Mouse (Mus musculus) G1E (cell line): Measurements from ENCODE around the gene Tsnaxip1. TPM values are rescaled to one million over a fixed set of nuclear protein-coding genes. Genes with fewer than 3 reads are reported as not detected.

ENCODE experiments used
- ATAC-seq: 2 replicates; pipeline ENCODE4 v1.8.0; 2016; ENCODE audit warnings: mild to moderate bottlenecking; ENCODE audit not compliant: insufficient number of reproducible peaks, poor library complexity, low FRiP score, severe bottlenecking; ENCODE audit errors: extremely low read depth
- DNase-seq: peaks from one replicate; pipeline ENCODE4 v3.0.0; 2012; ENCODE audit warnings: low spot score
- H3K27me3 ChIP-seq: 2 replicates; pipeline ENCODE4 v1.6.1; 2012; ENCODE audit warnings: mild to moderate bottlenecking, low read length, inconsistent platforms; ENCODE audit not compliant: insufficient read depth
- H3K36me3 ChIP-seq: replicated peaks from 2 replicates; pipeline ENCODE3; 2012; ENCODE audit warnings: mild to moderate bottlenecking, inconsistent platforms
- H3K4me1 ChIP-seq: 2 replicates; pipeline ENCODE4 v1.6.1; 2012; ENCODE audit warnings: low read depth, low read length, inconsistent platforms, mixed read lengths; ENCODE audit not compliant: insufficient read depth
- H3K4me3 ChIP-seq: 2 replicates; pipeline ENCODE4 v1.5.1; 2012; ENCODE audit warnings: low read depth, mild to moderate bottlenecking, inconsistent platforms, low read length, moderate library complexity, mixed read lengths
- H3K9me3 ChIP-seq: replicated peaks from 2 replicates; pipeline ENCODE4 v1.6.1; 2012; ENCODE audit warnings: inconsistent platforms
- CTCF ChIP-seq: IDR thresholded peaks from 2 replicates; pipeline ENCODE4 v1.5.1; 2012; ENCODE audit warnings: low read depth, low read length, inconsistent platforms, mixed read lengths
- GATA1 ChIP-seq: IDR thresholded peaks from 2 replicates; pipeline ENCODE4 v1.6.1; 2012; ENCODE audit warnings: borderline replicate concordance, low read length, inconsistent platforms, mixed read lengths
- GATA2 ChIP-seq: IDR thresholded peaks from 2 replicates; pipeline ENCODE4 v1.6.1; 2012; ENCODE audit warnings: low read depth, low read length, inconsistent platforms, borderline replicate concordance
- POLR2AphosphoS5 ChIP-seq: IDR thresholded peaks from 2 replicates; pipeline ENCODE4 v1.6.1; 2012; ENCODE audit warnings: low read depth, low read length, inconsistent platforms; ENCODE audit not compliant: insufficient replicate concordance
- TAL1 ChIP-seq: conservative IDR thresholded peaks from 2 replicates; pipeline ENCODE4 v1.6.1; 2012; ENCODE audit warnings: low read depth, low read length, inconsistent platforms, mixed read lengths
- polyA plus RNA-seq: library from polyadenylated mRNA; stranded (reverse); fragments of >175 nt; gene quantifications from 2 replicates; pipeline ENCODE4 v1.2.3, GENCODE M21; 2012
- total RNA-seq, 2 experiments: library from RNA; stranded (forward) in 1 of 2; stranded (reverse) in 1 of 2; fragments of 200-1000 nt in 1 of 2; fragments of >200 nt in 1 of 2; fragmentation: Nextera tagmentation in 1 of 2; gene quantifications; 2 replicates each; pipeline ENCODE4 v1.2.3; 2014 to 2017

Tsnaxip1 gene
- total and polyA plus RNA-seq, 3 experiments = 0.16 TPM; not detected in 2

DNA sequence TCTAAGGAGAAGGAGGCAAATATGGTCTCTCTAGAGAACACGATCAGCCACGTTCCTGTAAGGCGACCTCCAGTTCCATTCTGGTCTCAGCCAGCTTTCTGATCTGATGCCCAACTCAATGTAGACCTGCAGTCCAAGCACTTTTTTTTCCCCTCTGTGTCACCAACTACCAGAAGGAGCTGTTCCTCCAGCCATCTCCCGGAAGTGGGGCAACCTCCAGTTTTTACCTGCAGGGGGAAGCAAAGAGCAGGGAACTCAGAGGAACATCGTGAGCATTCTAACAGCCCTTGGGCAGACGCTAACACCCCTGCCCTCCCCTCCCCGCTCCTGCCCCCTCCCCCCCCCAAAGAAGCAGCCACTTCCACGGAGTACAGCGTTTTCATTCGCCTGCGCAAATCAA, 7.8 kb downstream of the Tsnaxip1 start:
- ATAC-seq (peak; percentile 63), DNase-seq (peak; percentile 31)
- H3K4me1 ChIP-seq = peaks cover 31% of the 10 kb centered on the region
- H3K27me3 ChIP-seq = peaks cover 3% of the 10 kb centered on the region; the same call in 1 of the 2 replicates
- no peak overlapping the region; the same call in 1 of the 2 replicates for H3K4me3 ChIP-seq
- H3K9me3 ChIP-seq = no peaks in the 10 kb centered on the region
- TF ChIP-seq POLR2AphosphoS5 (no peak), CTCF (peak; percentile 45)
- H3K36me3 ChIP-seq = no peaks in the 10 kb centered on the region

DNA sequence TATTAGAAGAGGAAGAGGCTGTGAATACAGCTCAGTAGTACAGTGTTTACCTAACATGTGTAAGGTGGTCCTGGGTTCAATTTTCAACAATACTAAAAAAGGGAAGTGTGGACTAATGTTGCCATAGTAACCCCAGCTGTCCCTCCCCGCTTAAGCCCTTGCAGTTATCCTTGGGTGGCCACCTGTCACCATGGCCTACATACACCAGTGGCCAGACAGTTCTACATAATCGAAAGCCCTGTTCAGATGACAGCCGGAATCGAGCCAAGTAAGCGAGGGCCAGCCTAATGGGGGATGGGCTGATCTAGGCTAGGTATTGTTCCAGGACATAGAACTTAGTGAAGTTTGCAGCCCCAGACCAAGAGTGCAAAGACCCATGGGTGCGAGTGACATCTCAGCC, 9.5 kb downstream of the Tsnaxip1 start:
- ATAC-seq = no peak
- H3K4me3 ChIP-seq = no peak overlapping the region

DNA sequence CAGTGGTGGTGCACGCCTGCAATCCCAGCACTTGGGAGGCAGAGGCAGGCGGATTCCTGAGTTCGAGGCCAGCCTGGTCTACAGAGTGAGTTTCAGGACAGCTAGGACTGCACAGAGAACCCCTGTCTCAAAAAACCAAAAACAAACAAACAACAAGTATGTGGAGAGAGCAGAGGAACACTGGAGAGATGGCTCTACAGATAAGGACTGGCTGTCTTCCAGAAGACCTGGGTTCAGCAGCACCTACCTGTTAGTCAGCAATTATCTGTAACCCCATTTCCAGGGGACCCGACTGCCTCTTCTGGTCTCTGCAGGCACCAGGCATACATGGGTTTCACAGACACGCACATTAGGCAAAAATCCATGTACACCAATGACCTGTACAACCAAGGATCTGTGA, 11.7 kb downstream of the Tsnaxip1 start:
- H3K36me3 ChIP-seq = peaks cover 24% of the 10 kb centered on the region
- DNase-seq (no peak), ATAC-seq (no peak)
- H3K4me1 ChIP-seq = peaks cover 31% of the 10 kb centered on the region
- no peak overlapping the region for H3K4me3 ChIP-seq
- H3K27me3 ChIP-seq = no peaks in the 10 kb centered on the region
- 0 out of 2 replicates have a peak, but pooled peaks cover 4% of the 10 kb centered on the region for H3K9me3 ChIP-seq
- TF ChIP-seq TAL1 = no peak
- TF ChIP-seq POLR2AphosphoS5 = no peak
- TF ChIP-seq CTCF = no peak
- TF ChIP-seq GATA2 = no peak
- no peak for TF ChIP-seq GATA1

More for the DNA sequence above, 9.5 kb downstream of the Tsnaxip1 start:
- peaks cover 3% of the 10 kb centered on the region; the same call in 1 of the 2 replicates for H3K27me3 ChIP-seq
- H3K9me3 ChIP-seq = 0 out of 2 replicates have a peak, but pooled peaks cover 4% of the 10 kb centered on the region
- TF ChIP-seq POLR2AphosphoS5 (no peak), GATA1 (no peak), TAL1 (no peak), CTCF (no peak), GATA2 (no peak)
- DNase-seq = no peak
- peaks cover 11% of the 10 kb centered on the region for H3K36me3 ChIP-seq
- peaks cover 31% of the 10 kb centered on the region for H3K4me1 ChIP-seq

DNA sequence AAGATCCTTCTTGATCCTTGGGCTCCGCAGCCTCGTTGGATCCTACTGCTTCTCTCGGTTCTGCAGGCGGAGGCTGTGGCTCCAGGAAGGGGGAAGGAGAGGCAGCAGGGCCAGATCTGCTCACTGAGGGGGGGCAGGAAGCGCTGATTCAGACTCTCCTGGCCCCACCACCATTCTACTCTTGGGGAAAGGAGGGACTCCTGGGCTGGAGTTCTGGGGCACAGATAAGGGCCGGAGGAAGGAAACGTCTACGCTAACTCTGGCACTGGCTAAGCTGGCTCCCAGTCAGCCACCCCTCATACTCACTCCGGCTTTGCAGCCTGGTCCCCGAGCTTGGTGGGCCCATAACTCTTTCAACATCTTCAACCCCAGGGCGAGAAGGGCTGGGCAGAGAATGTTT, 19.1 kb downstream of the Tsnaxip1 start:
- H3K27me3 ChIP-seq = no peaks in the 10 kb centered on the region
- TF ChIP-seq TAL1 (no peak), CTCF (no peak), GATA2 (no peak), POLR2AphosphoS5 (no peak), GATA1 (no peak)
- DNase-seq = no peak
- peaks cover 12% of the 10 kb centered on the region for H3K4me1 ChIP-seq
- no peak for ATAC-seq
- H3K36me3 ChIP-seq = peaks cover 75% of the 10 kb centered on the region
- no peaks in the 10 kb centered on the region for H3K9me3 ChIP-seq
- H3K4me3 ChIP-seq = no peak overlapping the region

DNA sequence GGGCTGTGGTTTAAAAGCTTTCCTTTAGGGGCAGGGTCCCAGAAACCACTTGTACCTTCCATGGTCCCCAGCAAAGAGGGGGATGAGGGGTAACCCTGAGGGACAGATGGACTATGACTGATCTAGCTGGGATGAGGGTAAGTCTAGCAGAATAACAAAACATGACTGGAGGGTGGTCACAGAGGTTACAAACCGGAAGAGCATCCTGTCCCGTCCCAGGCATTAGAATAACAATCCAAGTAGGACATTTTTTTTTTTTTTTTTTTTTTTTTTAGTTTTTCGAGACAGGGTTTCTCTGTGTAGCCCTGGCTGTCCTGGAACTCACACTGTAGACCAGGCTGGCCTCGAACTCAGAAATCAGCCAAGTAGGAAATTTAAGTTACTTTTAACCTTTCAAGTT, 22.5 kb downstream of the Tsnaxip1 start:
- Histone ChIP-seq H3K9me3 (no peaks in the 10 kb centered on the region), H3K36me3 (peaks cover 51% of the 10 kb centered on the region), H3K27me3 (no peaks in the 10 kb centered on the region), H3K4me1 (peaks cover 21% of the 10 kb centered on the region), H3K4me3 (no peak overlapping the region)
- TF ChIP-seq TAL1 (no peak), GATA1 (no peak)
- no peak for ATAC-seq
- DNase-seq = no peak

DNA sequence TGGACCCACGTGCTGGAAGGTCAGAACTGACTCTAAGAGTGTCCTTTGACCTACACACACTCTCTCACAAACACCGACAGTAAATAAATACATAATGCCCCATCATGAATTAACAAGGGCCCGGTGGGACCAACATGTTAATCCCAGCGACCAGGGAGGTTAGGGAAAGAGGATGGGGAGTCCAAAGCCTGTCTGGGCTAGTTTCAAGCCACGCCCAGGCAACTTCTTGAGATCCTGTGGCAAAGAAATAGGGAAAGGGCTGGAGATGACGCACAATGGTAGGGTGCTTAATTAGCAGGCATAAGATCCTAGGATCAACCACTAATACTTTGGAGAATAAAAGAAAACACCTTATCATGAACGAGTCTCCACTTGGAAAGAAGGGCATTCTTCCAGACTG, 23.1 kb downstream of the Tsnaxip1 start:
- Histone ChIP-seq H3K36me3 (peaks cover 45% of the 10 kb centered on the region), H3K27me3 (no peaks in the 10 kb centered on the region), H3K4me3 (peak overlapping the region; percentile 57; the same call in 1 of the 2 replicates), H3K4me1 (peaks cover 26% of the 10 kb centered on the region), H3K9me3 (no peaks in the 10 kb centered on the region)
- DNase-seq (no peak), ATAC-seq (no peak)
- TF ChIP-seq TAL1 = no peak
- no peak for TF ChIP-seq GATA1
- TF ChIP-seq CTCF = no peak
- TF ChIP-seq GATA2 = no peak
- no peak for TF ChIP-seq POLR2AphosphoS5

DNA sequence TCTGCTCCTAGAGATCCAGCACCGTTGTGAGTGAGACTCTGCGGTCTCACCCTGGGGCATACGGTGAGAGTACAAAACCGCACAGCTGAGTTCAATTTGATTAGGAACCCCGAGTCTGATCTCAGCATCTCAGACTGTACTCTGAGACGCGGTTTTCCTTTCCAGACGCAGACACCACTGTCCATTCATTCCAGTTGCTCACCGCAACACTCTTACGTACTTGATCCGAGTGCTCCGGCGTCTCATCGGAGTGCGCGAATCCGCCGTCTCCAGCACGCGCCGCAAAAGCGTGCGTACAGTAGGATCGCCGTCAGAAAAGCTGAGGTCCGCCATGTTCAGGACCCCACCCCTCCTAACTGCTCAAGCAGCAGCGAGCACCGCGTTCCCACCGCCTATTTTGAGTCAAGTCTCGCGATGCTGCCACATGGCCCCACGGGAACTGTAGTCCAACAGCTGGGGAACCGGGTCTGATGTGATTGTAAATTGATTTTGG, 24.2 kb downstream of the Tsnaxip1 start:
- H3K9me3 ChIP-seq = no peaks in the 10 kb centered on the region
- H3K36me3 ChIP-seq = peaks cover 44% of the 10 kb centered on the region
- TF ChIP-seq POLR2AphosphoS5 (no peak), CTCF (no peak), GATA2 (no peak), GATA1 (no peak), TAL1 (no peak)
- H3K4me3 ChIP-seq = peak overlapping the region; percentile 77
- no peaks in the 10 kb centered on the region for H3K27me3 ChIP-seq
- DNase-seq = peak; percentile 80
- ATAC-seq = peak; percentile 68
- peaks cover 36% of the 10 kb centered on the region for H3K4me1 ChIP-seq
